ENCODE assay signal across 10 mouse cellular contexts in the genomic region with DNA sequence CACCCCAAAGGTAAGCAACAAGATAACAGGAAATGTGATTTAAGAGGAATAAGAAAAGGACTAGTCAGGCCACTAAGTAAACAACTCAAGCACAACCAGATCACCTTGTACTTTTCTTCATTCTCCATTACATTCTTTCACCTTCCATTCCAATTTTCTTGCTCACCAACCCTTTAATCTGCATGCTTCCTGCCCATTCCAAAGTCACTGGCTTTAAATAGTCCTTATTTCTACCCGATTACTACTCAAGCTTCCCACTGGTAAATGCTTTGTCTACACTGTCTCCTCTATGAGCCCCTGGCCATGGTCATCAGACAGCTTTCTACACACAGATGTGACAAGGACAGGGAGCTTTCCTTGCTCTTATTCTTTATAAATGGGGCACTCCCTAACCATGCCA. TPM values are rescaled to one million over a fixed set of nuclear protein-coding genes. Genes with fewer than 3 reads are reported as not detected.
DNase-seq lines count a peak whose midpoint lies in the region; ATAC-seq and TF ChIP-seq lines count a peak whose summit lies in the region.
"Had no signal": no experiment of that assay in that cellular context is flagged by ENCODE, and none has a peak within 500 bp of the region (broad histone marks: within the 10 kb centered on the region; RNA-seq: fewer than 3 reads in every experiment).

No protein-coding gene starts in this region.

- no peaks in the 10 kb centered on the region for H3K9me3 ChIP-seq in heart, embryonic 13.5 days
- H3K9me3 ChIP-seq in ES-Bruce4 (replicated peaks; ENCODE audit: control insufficient read depth, insufficient read depth, low read length, poor library complexity, severe bottlenecking), result no peaks in the 10 kb centered on the region
- no peaks in the 10 kb centered on the region for H3K9me3 ChIP-seq in forebrain, embryonic 15.5 days
- no peaks in the 10 kb centered on the region for H3K9me3 ChIP-seq in liver, embryonic 16.5 days (replicated peaks; ENCODE audit: control insufficient read depth, low read length)

- DNase-seq in heart, postnatal 4 days, result no peak
- DNase-seq in MN1 (ENCODE audit: low spot score), result no peak
- no peak for DNase-seq in cerebellum, adult 8-10 months
- DNase-seq in cerebellum, postnatal 25 days, result no peak
- DNase-seq: adrenal gland, postnatal 14 days; heart, adult 2 months had no signal

- H3K4me1 ChIP-seq in heart, embryonic 13.5 days, result peaks cover 20% of the 10 kb centered on the region
- H3K4me1 ChIP-seq in ES-Bruce4 (ENCODE audit: control insufficient read depth, insufficient read depth, low read length), result no peaks in the 10 kb centered on the region
- H3K4me1 ChIP-seq in forebrain, embryonic 15.5 days, result peaks cover 22% of the 10 kb centered on the region
- peaks cover 9% of the 10 kb centered on the region for H3K4me1 ChIP-seq in liver, embryonic 16.5 days (ENCODE audit: control insufficient read depth, low read depth, low read length)

- H3K9ac ChIP-seq in heart, embryonic 13.5 days, result peak overlapping the region; percentile 6; the same call in 1 of the 2 replicates
- H3K9ac ChIP-seq in ES-Bruce4 (ENCODE audit: low read depth, poor library complexity, severe bottlenecking), result peak overlapping the region; percentile 97
- H3K9ac ChIP-seq in forebrain, embryonic 15.5 days (replicated peaks), result no peak overlapping the region; the same call in 1 of the 2 replicates
- no peak overlapping the region for H3K9ac ChIP-seq in liver, embryonic 16.5 days (ENCODE audit: low read depth, low read length)

- no peak for ATAC-seq in heart, embryonic 13.5 days (ENCODE audit: extremely low read depth, insufficient number of reproducible peaks, low FRiP score, low TSS enrichment)
- ATAC-seq in forebrain, embryonic 15.5 days (replicated peaks), result no peak
- ATAC-seq in liver, embryonic 16.5 days (ENCODE audit: low read depth), result no peak

- TF ChIP-seq EP300 in ES-Bruce4 (IDR thresholded peaks at IDR 0.05; ENCODE audit: insufficient read depth, low read depth, low read length), result no peak

- TF ChIP-seq CTCF in ES-Bruce4 (IDR thresholded peaks at IDR 0.05; ENCODE audit: low read depth, low read length), result no peak

- 48% methylated on average over 1 of the region's 1 CpGs for WGBS in heart, embryonic 13.5 days
- WGBS in forebrain, embryonic 15.5 days, result 63% methylated on average over 1 of the region's 1 CpGs
- 50% methylated on average over 1 of the region's 1 CpGs for whole genome bisulfite sequencing in liver, embryonic 16.5 days (ENCODE audit: insufficient replicate concordance)

- H3K27me3 ChIP-seq in heart, embryonic 13.5 days (replicated peaks), result no peaks in the 10 kb centered on the region
- H3K27me3 ChIP-seq in ES-Bruce4 (ENCODE audit: control insufficient read depth, insufficient read depth, low read length, poor library complexity, severe bottlenecking), result no peaks in the 10 kb centered on the region
- H3K27me3 ChIP-seq in forebrain, embryonic 15.5 days, result no peaks in the 10 kb centered on the region
- no peaks in the 10 kb centered on the region for H3K27me3 ChIP-seq in liver, embryonic 16.5 days (ENCODE audit: control insufficient read depth, insufficient read depth, low read depth, low read length)

- TF ChIP-seq POLR2A in ES-Bruce4 (IDR thresholded peaks at IDR 0.05; ENCODE audit: insufficient read depth, low read length), result no peak

- H3K27ac ChIP-seq in heart, embryonic 13.5 days (replicated peaks), result no peak overlapping the region
- no peak overlapping the region; the same call in 1 of the 2 replicates for H3K27ac ChIP-seq in ES-Bruce4 (ENCODE audit: insufficient read depth, low read length)
- H3K27ac ChIP-seq in forebrain, embryonic 15.5 days (replicated peaks), result no peak overlapping the region
- H3K27ac ChIP-seq in liver, embryonic 16.5 days (ENCODE audit: low read length), result no peak overlapping the region
- H3K27ac ChIP-seq: heart, adult 2 months had no signal

- H3K4me2 ChIP-seq in heart, embryonic 13.5 days, result peak overlapping the region; percentile 88
- peak overlapping the region; percentile 64; the same call in 1 of the 2 replicates for H3K4me2 ChIP-seq in forebrain, embryonic 15.5 days (replicated peaks)
- peak overlapping the region; percentile 12; the same call in 1 of the 2 replicates for H3K4me2 ChIP-seq in liver, embryonic 16.5 days (ENCODE audit: low read depth, low read length)

- H3K4me3 ChIP-seq in heart, embryonic 13.5 days, result peak overlapping the region; percentile 88; the same call in 1 of the 2 replicates
- H3K4me3 ChIP-seq in ES-Bruce4 (ENCODE audit: low read depth, low read length), result peak overlapping the region; percentile 23
- no peak overlapping the region for H3K4me3 ChIP-seq in forebrain, embryonic 15.5 days
- H3K4me3 ChIP-seq in liver, embryonic 16.5 days (ENCODE audit: low read depth, low read length), result no peak overlapping the region
- H3K4me3 ChIP-seq: heart, adult 2 months had no signal

- peaks cover 23% of the 10 kb centered on the region for H3K36me3 ChIP-seq in heart, embryonic 13.5 days
- peaks cover 32% of the 10 kb centered on the region for H3K36me3 ChIP-seq in ES-Bruce4 (ENCODE audit: control insufficient read depth, insufficient read depth, low read length, poor library complexity, severe bottlenecking)
- H3K36me3 ChIP-seq in forebrain, embryonic 15.5 days, result peaks cover 17% of the 10 kb centered on the region
- H3K36me3 ChIP-seq in liver, embryonic 16.5 days (ENCODE audit: control insufficient read depth, insufficient read depth), result peaks cover 5% of the 10 kb centered on the region

RNA-seq across cellular contexts. Expression of a gene that starts 2.3 kb away (rescaled TPM):
- polyA plus RNA-seq in heart, embryonic 13.5 days (2015; fragmentation: Nextera tagmentation; extraction: Ambion mirVana), result 30.4 and 34.3 TPM in 2 replicates
- 10 to 100 TPM; 15.6 to 16.5 TPM for total RNA-seq in heart, postnatal 4 days (2021)
- polyA plus RNA-seq in ES-Bruce4 (2011; ENCODE audit: insufficient read depth, insufficient read length, low read depth, missing spikeins), result 140 and 143 TPM in 2 replicates
- 43.3 and 47.2 TPM in 2 replicates for polyA plus RNA-seq in forebrain, embryonic 15.5 days (2015; fragmentation: Nextera tagmentation; extraction: Ambion mirVana)
- polyA plus RNA-seq in liver, embryonic 16.5 days (2015; fragmentation: Nextera tagmentation; extraction: Ambion mirVana), result 12.7 and 12.8 TPM in 2 replicates

Comparison
In these comparisons a context has a peak if more than half of its experiments do, and no peak if none do; other contexts are left out.
1. H3K4me2 ChIP-seq: peak in every context shown above with its lines; median percentile 88 in heart, embryonic 13.5 days; 64 in forebrain, embryonic 15.5 days; 12 in liver, embryonic 16.5 days.
2. H3K4me3 ChIP-seq: peak in heart, embryonic 13.5 days (single experiment) and ES-Bruce4 (single experiment); none in forebrain, embryonic 15.5 days (single experiment) and liver, embryonic 16.5 days (single experiment).
3. H3K9ac ChIP-seq: peak in heart, embryonic 13.5 days (single experiment) and ES-Bruce4 (single experiment); none in forebrain, embryonic 15.5 days (single experiment) and liver, embryonic 16.5 days (single experiment).